Mouse (Mus musculus): ENCODE results near the gene Iqsec1.

DNA sequence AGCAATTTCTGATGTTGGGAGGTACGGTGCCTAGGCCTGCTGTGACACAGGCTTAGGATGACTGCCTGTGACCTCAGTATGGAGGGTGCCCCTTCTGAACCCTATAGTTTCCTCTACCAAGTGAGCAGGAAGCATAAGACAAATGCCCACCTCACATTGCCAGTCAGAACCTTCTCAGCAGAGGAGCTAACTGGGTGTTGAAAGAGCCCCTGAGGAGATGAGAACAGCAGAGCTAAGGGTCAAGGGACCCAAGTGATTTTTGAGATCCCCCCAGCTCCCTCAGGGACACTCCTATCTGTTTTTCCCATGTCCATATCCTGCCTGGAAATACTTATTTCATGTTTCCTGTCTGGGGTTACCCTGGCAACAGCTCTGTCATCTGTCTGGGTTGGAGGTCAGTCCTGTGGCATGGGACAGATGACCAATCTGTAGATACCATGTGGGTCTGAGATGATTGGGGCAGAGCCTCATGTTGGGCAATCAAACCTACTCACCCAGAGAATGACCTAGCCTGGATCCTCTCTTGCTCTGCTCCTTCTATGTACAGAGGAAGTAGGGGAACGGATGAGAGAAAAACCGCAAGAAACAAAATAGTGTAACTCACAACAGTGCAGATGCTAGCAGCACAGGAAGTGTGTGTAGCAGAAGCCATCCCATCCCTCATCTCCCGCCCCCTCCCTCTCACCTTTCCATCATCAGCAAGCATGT, 248.0 kb downstream of the Iqsec1 start:
- TF ChIP-seq POLR2A (IDR thresholded peaks at IDR 0.05; ENCODE audit: low read depth, low read length) = no peak
- no peak for TF ChIP-seq CTCF (IDR thresholded peaks at IDR 0.05; ENCODE audit: extremely low read depth, insufficient read length, insufficient replicate concordance, low read depth, low read length)
